Mouse (Mus musculus) MEL (cell line): ENCODE results near the gene Sbno2.
A peak's percentile ranks its signal among the peaks of the same experiment; 100 is the strongest.

Experiments
- CTCF ChIP-seq, 3 experiments: IDR thresholded peaks in 2 of 3; conservative IDR thresholded peaks in 1 of 3; 2 replicates each; pipeline ENCODE4 v1.5.1; 2011 to 2012; ENCODE audit warnings: low read length in 3 of 3, low read depth in 2 of 3, mild to moderate bottlenecking in 2 of 3, improper control_type of control experiment in 1 of 3, inconsistent platforms in 1 of 3, mixed read lengths in 1 of 3, moderate library complexity in 1 of 3; ENCODE audit not compliant: control insufficient read depth in 1 of 3, insufficient read depth in 1 of 3, poor library complexity in 1 of 3, severe bottlenecking in 1 of 3
- MXI1 ChIP-seq: IDR thresholded peaks from 2 replicates; pipeline ENCODE4 v1.6.1; 2011; ENCODE audit warnings: mild to moderate bottlenecking, low read depth, low read length, improper control_type of control experiment
- POLR2A ChIP-seq, 2 experiments: IDR thresholded peaks; 2 replicates each; pipeline ENCODE4 v1.6.1; 2011 to 2012; ENCODE audit warnings: low read length in 2 of 2, mild to moderate bottlenecking in 2 of 2, control low read depth in 1 of 2, improper control_type of control experiment in 1 of 2, low read depth in 1 of 2, moderate library complexity in 1 of 2; ENCODE audit not compliant: control insufficient read depth in 1 of 2, insufficient read depth in 1 of 2, poor library complexity in 1 of 2
- SIN3A ChIP-seq: IDR thresholded peaks from 2 replicates; pipeline ENCODE4 v1.6.1; 2012; ENCODE audit warnings: low read length, improper control_type of control experiment, inconsistent platforms
- USF2 ChIP-seq, 2 experiments: IDR thresholded peaks; 2 replicates each; pipeline ENCODE4 v1.6.1; 2011 to 2012; ENCODE audit warnings: improper control_type of control experiment in 2 of 2, low read length in 2 of 2, borderline replicate concordance in 1 of 2, inconsistent platforms in 1 of 2, low read depth in 1 of 2, mild to moderate bottlenecking in 1 of 2; ENCODE audit not compliant: insufficient read depth in 1 of 2

DNA sequence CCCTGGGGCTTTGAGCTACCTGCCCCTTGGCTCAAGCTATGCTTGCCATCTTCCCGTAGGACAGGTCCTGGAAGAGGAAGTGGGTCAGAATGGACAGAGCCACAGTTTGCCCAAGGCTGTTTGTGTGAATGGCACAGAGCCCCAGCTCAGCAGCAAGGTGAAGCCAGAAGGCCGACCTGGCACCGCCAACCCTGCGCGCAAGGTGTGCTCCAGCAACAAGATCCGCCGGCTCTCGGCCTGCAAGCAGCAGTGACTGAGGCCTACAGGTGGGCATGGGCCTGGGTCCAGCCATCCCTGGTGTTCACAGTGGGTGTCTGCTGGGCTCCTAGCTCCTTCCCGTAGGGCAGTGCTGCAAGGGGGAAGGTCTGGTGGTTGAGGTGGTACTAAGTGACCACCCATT is 24.5 kb upstream of the Sbno2 start:
- TF ChIP-seq MXI1 (no peak), POLR2A (IDR thresholded peaks at IDR 0.05; ENCODE audit: control insufficient read depth in 1 of 2, insufficient read depth in 1 of 2, low read depth in 1 of 2, low read length in 2 of 2, poor library complexity in 1 of 2) (0 out of 4 replicates have a peak, but pooled peaks of 1 of the 2 experiments have one; percentile 4), SIN3A (no peak), USF2 (IDR thresholded peaks at IDR 0.05; ENCODE audit: borderline replicate concordance in 1 of 2, insufficient read depth in 1 of 2, low read depth in 1 of 2, low read length in 2 of 2) (no peak), CTCF (IDR thresholded peaks at IDR 0.05 in 2 of 3, conservative IDR thresholded peaks at IDR 0.05 in 1 of 3; ENCODE audit: control insufficient read depth in 1 of 3, insufficient read depth in 1 of 3, low read depth in 2 of 3, low read length in 3 of 3, poor library complexity in 1 of 3, severe bottlenecking in 1 of 3) (no peak)
